Mouse (Mus musculus) brown adipose tissue, adult 24 weeks (tissue): Measurements from ENCODE around the gene Gprc5a. TPM values are rescaled to one million over a fixed set of nuclear protein-coding genes. Genes with fewer than 3 reads are reported as not detected.

Experiments
- H3K27ac ChIP-seq: fragments of 200-500 bp; replicated peaks from 2 replicates; pipeline ENCODE4 v1.5.1; 2012; ENCODE audit warnings: low read depth, mild to moderate bottlenecking, low read length
- H3K4me1 ChIP-seq: fragments of 200-500 bp; 2 replicates; pipeline ENCODE4 v1.6.1; 2012; ENCODE audit warnings: low read length, mixed read lengths; ENCODE audit not compliant: control insufficient read depth, insufficient read depth, insufficient read length
- H3K4me3 ChIP-seq: fragments of 200-500 bp; 2 replicates; pipeline ENCODE4 v1.5.1; 2012; ENCODE audit warnings: low read depth, mild to moderate bottlenecking, low read length, moderate library complexity; ENCODE audit not compliant: insufficient read depth
- polyA plus RNA-seq: library from polyadenylated mRNA; stranded (reverse); fragments of >200 nt; gene quantifications from 2 replicates; pipeline ENCODE4 v1.2.4, GENCODE M21; 2012; ENCODE audit not compliant: missing spikeins, insufficient read depth, insufficient read length

The Gprc5a gene
- 0.67 and 1.5 TPM in 2 replicates for polyA plus RNA-seq

DNA sequence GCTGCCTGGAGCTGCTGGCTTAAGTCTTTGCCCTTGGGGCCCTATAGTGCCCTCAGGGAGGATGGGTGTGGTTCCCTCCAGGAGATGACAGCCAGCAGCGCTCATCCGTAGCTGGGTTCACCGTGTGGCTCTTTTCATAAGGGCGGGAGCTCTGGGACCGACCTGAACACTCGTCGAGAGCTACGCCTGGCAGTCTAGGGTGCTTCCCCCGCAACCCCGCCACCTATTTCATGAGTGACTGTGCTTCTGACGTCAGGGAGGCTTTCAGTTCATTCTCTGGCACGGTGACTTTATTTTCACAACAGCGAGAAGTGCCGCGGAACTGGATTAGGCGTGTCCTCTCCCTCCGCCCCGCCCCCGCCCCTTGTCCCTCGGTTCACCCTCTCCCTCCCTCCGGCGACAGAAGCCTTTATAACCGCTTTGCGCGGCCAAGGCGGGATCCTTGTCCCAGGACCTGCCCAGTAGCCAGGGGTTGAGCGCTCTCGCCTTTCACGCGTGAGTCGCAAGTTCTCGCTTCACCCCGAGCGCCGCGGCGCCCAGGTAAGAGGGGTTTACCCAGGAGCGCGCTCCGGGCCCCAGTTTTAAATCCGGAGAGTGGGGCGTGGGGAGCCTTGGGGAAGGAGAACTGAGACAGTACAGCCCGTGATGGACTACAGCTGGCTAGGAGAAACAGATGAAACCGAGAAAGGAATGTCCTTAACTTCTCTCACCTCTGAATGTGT is at the start of gene Gprc5a:
TSS of gene Gprc5a (plus strand) at position 416 of the 722 bp plus-strand sequence.
- 0 out of 2 replicates have a peak, but pooled peaks cover 2% of the 10 kb centered on the region for H3K4me1 ChIP-seq
- peak within 1 kb of the TSS; percentile 58 for H3K4me3 ChIP-seq
- H3K27ac ChIP-seq, result no peak within 1 kb of the TSS; the same call in 1 of the 2 replicates

DNA sequence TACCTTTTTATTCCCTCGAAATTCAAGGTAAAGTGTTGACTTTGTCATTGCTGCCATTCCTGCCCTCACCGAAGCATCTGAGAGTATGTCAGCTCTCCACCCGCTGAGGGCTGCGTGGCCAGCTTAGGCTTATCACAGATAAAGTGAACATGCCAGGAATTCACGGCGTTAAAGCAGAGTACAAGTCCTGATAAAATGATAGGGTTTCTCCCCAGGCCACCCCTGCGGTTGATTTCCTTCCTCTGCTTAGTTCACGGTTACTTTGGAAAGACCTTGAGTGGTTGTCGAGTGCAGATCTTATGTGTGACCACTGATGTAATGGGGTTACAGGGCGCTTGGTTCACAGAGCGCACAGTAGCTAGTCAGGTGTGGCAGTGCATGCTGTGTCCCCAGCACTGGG is 48.2 kb upstream of the Gprc5a start:
- H3K4me3 ChIP-seq, result no peak overlapping the region
- H3K4me1 ChIP-seq, result no peaks in the 10 kb centered on the region
- no peak overlapping the region for H3K27ac ChIP-seq

DNA sequence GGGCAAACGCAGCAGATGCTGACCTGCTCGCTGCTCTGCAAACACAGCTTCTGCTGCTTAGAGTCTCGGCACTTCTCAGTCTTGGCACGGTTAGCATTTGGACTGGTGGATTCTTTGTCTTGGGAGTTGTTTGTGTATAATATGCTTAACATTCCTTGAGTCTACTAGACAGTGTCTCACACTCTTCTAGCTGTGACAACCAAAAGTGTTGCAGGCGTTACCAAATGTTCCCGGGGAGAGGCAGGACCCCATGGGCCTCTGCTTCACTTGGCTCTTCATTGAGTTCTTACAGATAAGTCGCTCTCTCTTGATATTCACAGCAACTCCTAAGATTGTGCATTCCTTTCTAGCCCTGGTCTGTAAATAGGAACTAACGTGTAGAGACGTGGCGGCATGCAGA is 45.9 kb upstream of the Gprc5a start:
- no peaks in the 10 kb centered on the region for H3K4me1 ChIP-seq
- no peak overlapping the region for H3K4me3 ChIP-seq
- H3K27ac ChIP-seq, result no peak overlapping the region

- no peaks in the 10 kb centered on the region for H3K4me1 ChIP-seq
Observed at GRCm38 (mm10) chr6:135021633-135022032, 43.8 kb upstream of the Gprc5a start.

GRCm38 (mm10) chr6:135023379-135023778 is 42.1 kb upstream of the Gprc5a start:
- no peak overlapping the region for H3K27ac ChIP-seq
- no peak overlapping the region for H3K4me3 ChIP-seq
- no peaks in the 10 kb centered on the region for H3K4me1 ChIP-seq

More at GRCm38 (mm10) chr6:135021633-135022032, 43.8 kb upstream of the Gprc5a start:
- no peak overlapping the region for H3K27ac ChIP-seq
- H3K4me3 ChIP-seq, result no peak overlapping the region

DNA sequence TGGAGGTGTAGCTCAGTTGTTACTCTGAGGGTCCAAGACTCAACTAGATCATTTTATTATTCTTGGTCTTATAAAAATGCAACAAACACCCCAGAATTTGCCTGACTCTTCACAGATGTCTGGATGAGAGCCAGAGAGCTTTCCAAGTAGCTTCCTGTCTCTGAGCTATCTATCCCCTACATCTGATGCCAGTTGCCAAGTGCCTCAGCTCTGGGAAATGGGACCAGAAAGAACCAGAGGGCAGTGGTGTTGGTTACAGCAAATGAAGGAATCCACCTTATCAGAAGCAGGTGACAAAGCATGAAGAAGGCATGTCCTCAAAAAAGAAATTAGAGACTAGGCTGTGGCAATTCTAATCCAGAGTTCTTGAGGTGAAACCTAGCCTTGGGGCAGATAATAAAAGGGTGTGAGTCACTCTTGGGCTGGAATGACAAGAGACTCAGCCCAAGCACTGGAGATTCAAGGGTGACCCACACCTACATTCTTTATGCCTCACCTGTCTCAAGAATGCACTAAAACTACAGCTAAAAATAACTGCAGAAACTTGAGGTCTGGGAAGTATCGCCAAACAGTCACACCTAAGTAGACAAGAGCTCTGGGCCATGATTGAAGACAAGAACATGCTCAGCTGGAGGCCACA is 40.5 kb upstream of the Gprc5a start:
- H3K27ac ChIP-seq, result no peak overlapping the region

DNA sequence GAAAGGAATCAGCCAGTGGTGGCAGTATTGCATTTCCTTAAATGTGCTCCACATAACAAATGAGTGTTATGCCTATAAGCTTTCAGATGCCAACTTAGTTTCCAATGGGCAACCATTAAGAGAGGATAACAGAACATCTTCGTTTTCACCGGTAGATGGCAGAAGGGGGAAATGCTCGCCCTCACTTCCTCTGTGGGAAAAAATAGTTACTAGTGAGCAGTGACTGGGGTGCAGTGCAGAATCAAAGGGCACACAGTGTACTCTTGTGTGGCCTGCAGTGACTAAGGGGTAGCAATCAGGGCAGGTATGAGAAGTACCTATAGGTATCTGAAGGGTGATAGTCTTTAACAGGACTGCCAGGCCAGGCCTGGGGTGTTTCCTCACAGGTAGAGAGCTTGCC is 39.2 kb upstream of the Gprc5a start:
- H3K4me3 ChIP-seq, result no peak overlapping the region
- H3K4me1 ChIP-seq, result no peaks in the 10 kb centered on the region
- no peak overlapping the region for H3K27ac ChIP-seq

More for the DNA sequence above, 40.5 kb upstream of the Gprc5a start:
- H3K4me3 ChIP-seq, result no peak overlapping the region
- no peaks in the 10 kb centered on the region for H3K4me1 ChIP-seq

GRCm38 (mm10) chr6:135026755-135027154 is 38.7 kb upstream of the Gprc5a start:
- no peaks in the 10 kb centered on the region for H3K4me1 ChIP-seq
- no peak overlapping the region for H3K27ac ChIP-seq
- no peak overlapping the region for H3K4me3 ChIP-seq

DNA sequence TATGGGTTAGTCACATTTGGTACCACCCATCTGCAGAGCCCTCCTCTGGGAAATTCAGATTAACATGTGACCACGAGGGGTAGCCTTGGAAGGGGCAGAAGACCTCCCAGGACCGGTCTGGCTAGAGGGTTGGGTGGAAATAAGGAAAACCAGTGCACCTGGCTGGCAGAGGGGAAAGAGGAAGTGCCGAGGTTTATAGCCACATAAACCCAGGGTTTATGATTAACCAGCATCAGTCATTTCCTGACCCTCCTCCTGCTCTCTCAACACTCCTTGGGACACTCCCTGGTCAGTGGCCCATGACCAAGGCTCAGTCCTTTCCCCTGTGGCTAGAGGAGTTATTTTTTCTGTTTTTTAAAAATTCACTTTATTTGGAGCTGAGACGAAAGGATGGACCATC is 36.2 kb upstream of the Gprc5a start:
- Histone ChIP-seq H3K27ac (no peak overlapping the region), H3K4me1 (no peaks in the 10 kb centered on the region), H3K4me3 (no peak overlapping the region)

- Histone ChIP-seq H3K4me1 (peaks cover 7% of the 10 kb centered on the region), H3K27ac (no peak overlapping the region), H3K4me3 (no peak overlapping the region)
Observed at GRCm38 (mm10) chr6:135038674-135039073, 26.8 kb upstream of the Gprc5a start.

- Histone ChIP-seq H3K4me1 (peaks cover 7% of the 10 kb centered on the region), H3K27ac (no peak overlapping the region), H3K4me3 (no peak overlapping the region)
Observed at GRCm38 (mm10) chr6:135040275-135040871, 25.1 kb upstream of the Gprc5a start.

- H3K27ac ChIP-seq, result no peak overlapping the region
- H3K4me3 ChIP-seq, result no peak overlapping the region
- H3K4me1 ChIP-seq, result peaks cover 7% of the 10 kb centered on the region
Observed at GRCm38 (mm10) chr6:135041930-135042329, 23.5 kb upstream of the Gprc5a start.

GRCm38 (mm10) chr6:135047276-135047675 is 18.2 kb upstream of the Gprc5a start:
- no peaks in the 10 kb centered on the region for H3K4me1 ChIP-seq
- H3K27ac ChIP-seq, result no peak overlapping the region
- H3K4me3 ChIP-seq, result no peak overlapping the region

GRCm38 (mm10) chr6:135048509-135048908 is 16.9 kb upstream of the Gprc5a start:
- Histone ChIP-seq H3K27ac (no peak overlapping the region), H3K4me3 (no peak overlapping the region), H3K4me1 (no peaks in the 10 kb centered on the region)

GRCm38 (mm10) chr6:135048956-135049355 is 16.5 kb upstream of the Gprc5a start:
- Histone ChIP-seq H3K4me1 (no peaks in the 10 kb centered on the region), H3K4me3 (no peak overlapping the region), H3K27ac (no peak overlapping the region)
